Mouse (Mus musculus) embryonic fibroblast, embryonic 13.5 days (primary cell): Measurements from ENCODE around the gene Map4k1.

Source experiments
- CTCF ChIP-seq: IDR thresholded peaks from 2 replicates; pipeline ENCODE4 v1.5.1; 2011; ENCODE audit warnings: mild to moderate bottlenecking, control low read depth, low read length, moderate library complexity, borderline replicate concordance; ENCODE audit not compliant: insufficient read depth
- POLR2A ChIP-seq: IDR thresholded peaks from 2 replicates; pipeline ENCODE4 v1.6.1; 2011; ENCODE audit warnings: low read depth, mild to moderate bottlenecking, control low read depth, low read length, moderate library complexity

DNA sequence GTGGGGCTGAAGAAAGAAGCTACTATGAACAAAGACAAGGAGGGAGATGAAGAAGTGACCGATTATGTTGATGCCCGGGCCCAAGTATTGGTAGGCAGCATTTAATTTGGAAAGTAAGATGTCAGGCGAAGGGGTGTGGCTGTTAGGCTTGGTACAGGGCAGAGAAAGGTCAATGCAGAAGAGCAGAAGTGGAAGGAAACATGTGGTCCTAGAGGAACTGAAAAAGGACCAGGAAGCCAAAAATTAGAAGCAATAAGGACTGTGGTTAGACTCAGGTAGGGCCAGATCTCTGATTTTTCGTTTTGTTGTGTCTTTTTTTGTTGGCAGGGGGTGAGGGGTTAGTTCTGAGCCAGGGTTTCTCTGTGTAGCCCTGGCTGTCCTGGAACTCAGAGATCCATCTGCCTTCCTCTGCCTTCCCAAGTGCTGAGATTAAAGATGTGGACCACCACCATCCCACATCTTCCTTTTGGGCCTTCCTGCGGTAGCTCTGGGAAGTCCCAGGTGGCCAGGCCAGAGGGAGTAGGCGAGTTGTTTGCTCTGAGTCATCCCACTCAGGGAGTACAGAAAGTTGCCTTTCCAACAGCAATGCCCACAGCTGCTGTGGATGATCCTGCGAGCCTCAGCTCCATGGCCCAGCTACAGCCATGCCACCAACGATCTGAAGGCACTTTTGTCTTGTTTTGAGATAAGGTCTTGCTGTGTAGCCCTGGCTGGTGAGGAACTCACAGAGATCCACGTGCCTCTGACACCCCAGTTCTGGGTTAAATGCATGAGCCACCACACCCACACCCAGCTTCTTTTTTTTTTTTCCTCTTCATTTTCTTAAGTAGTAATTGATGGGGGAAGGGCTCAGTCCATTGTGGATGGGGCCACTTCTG is 25.6 kb downstream of the Map4k1 start:
- TF ChIP-seq CTCF (no peak), POLR2A (no peak)
